Mouse (Mus musculus): ENCODE results near the gene Prkch.

Gene Prkch

GRCm38 (mm10) chr12:73613183-73613582, 28.6 kb downstream of the Prkch start:
- DNase-seq: peak; percentile 96

GRCm38 (mm10) chr12:73617652-73618051, 33.1 kb downstream of the Prkch start:
- DNase-seq: peak; percentile 98

GRCm38 (mm10) chr12:73625277-73626032, 40.9 kb downstream of the Prkch start:
- DNase-seq: no peak

GRCm38 (mm10) chr12:73627902-73628301, 43.3 kb downstream of the Prkch start:
- DNase-seq: no peak

- DNase-seq: no peak
These were observed 46.0 kb downstream of the Prkch start for GRCm38 (mm10) chr12:73630596-73630995.

- peak; percentile 90 for DNase-seq
These were observed 46.6 kb downstream of the Prkch start for GRCm38 (mm10) chr12:73631148-73631547.

- peak; percentile 94 for DNase-seq
These were observed 48.2 kb downstream of the Prkch start for GRCm38 (mm10) chr12:73632671-73633244.

- DNase-seq: no peak
These were observed 49.1 kb downstream of the Prkch start for GRCm38 (mm10) chr12:73633707-73634106.

GRCm38 (mm10) chr12:73639571-73639970, 55.0 kb downstream of the Prkch start:
- no peak for DNase-seq

- DNase-seq: no peak
These were observed 56.6 kb downstream of the Prkch start for GRCm38 (mm10) chr12:73641183-73641582.

GRCm38 (mm10) chr12:73645216-73645615, 60.6 kb downstream of the Prkch start:
- DNase-seq: no peak

- no peak for DNase-seq
These were observed 63.1 kb downstream of the Prkch start for GRCm38 (mm10) chr12:73647686-73648085.

- DNase-seq: no peak
These were observed 72.1 kb downstream of the Prkch start for GRCm38 (mm10) chr12:73656568-73657204.

GRCm38 (mm10) chr12:73663421-73663820, 78.8 kb downstream of the Prkch start:
- peak; percentile 90 for DNase-seq

GRCm38 (mm10) chr12:73666701-73667100, 82.1 kb downstream of the Prkch start:
- peak; percentile 19 for DNase-seq

GRCm38 (mm10) chr12:73667607-73668006, 83.0 kb downstream of the Prkch start:
- DNase-seq: peak; percentile 95

- peak; percentile 93 for DNase-seq
These were observed 86.1 kb downstream of the Prkch start for GRCm38 (mm10) chr12:73670739-73671138.

- DNase-seq: peak; percentile 96
These were observed 86.9 kb downstream of the Prkch start for GRCm38 (mm10) chr12:73671540-73671939.

- no peak for DNase-seq
These were observed 87.4 kb downstream of the Prkch start for GRCm38 (mm10) chr12:73672007-73672406.

- DNase-seq: no peak
These were observed 89.2 kb downstream of the Prkch start for GRCm38 (mm10) chr12:73673783-73674182.

- no peak for DNase-seq
These were observed 90.6 kb downstream of the Prkch start for GRCm38 (mm10) chr12:73675212-73675611.

GRCm38 (mm10) chr12:73679400-73679801, 94.8 kb downstream of the Prkch start:
- no peak for DNase-seq

GRCm38 (mm10) chr12:73682921-73683346, 98.3 kb downstream of the Prkch start:
- DNase-seq: peak; percentile 98

GRCm38 (mm10) chr12:73685875-73686274, 101.3 kb downstream of the Prkch start:
- DNase-seq: no peak
